Mouse (Mus musculus) kidney, adult 18-20 months (tissue): ENCODE measurements at regions not wholly inside any gene's neighbourhood (a gene's known extent, or its start where the extent isn't known, plus 50 kb on each side); places are given as distances from the start of the nearest gene placed in this dataset.

Source experiments
- DNase-seq: peaks from one replicate; pipeline ENCODE4 v3.0.0; 2021

- no peak for DNase-seq
These were observed 53.9 kb upstream of the Cdkn3 start for GRCm38 (mm10) chr14:46706462-46706861.

GRCm38 (mm10) chr14:46704316-46704751, 56.0 kb upstream of the Cdkn3 start:
- peak; percentile 26 for DNase-seq

- peak; percentile 50 for DNase-seq
These were observed 57.5 kb upstream of the Cdkn3 start for GRCm38 (mm10) chr14:46702669-46703435.

- DNase-seq = peak; percentile 11
These were observed 67.8 kb upstream of the Cdkn3 start for GRCm38 (mm10) chr14:46692571-46692970.

GRCm38 (mm10) chr14:46692067-46692466, 68.3 kb upstream of the Cdkn3 start:
- no peak for DNase-seq

GRCm38 (mm10) chr14:46682728-46683127, 77.6 kb upstream of the Cdkn3 start:
- no peak for DNase-seq

GRCm38 (mm10) chr14:46678935-46679334, 81.4 kb upstream of the Cdkn3 start:
- DNase-seq = no peak

- DNase-seq = no peak
These were observed 88.7 kb upstream of the Cdkn3 start for GRCm38 (mm10) chr14:46671482-46672225.

- DNase-seq = no peak
These were observed 89.3 kb upstream of the Cdkn3 start for GRCm38 (mm10) chr14:46671062-46671461.

GRCm38 (mm10) chr14:46670221-46671046, 89.9 kb upstream of the Cdkn3 start:
- DNase-seq = no peak

- DNase-seq = no peak
These were observed 92.1 kb upstream of the Cdkn3 start for GRCm38 (mm10) chr14:46668275-46668674.

GRCm38 (mm10) chr14:46664305-46664704, 96.0 kb upstream of the Cdkn3 start:
- DNase-seq = no peak

GRCm38 (mm10) chr14:46663529-46663928, 96.8 kb upstream of the Cdkn3 start:
- no peak for DNase-seq

GRCm38 (mm10) chr14:46661792-46662545, 98.4 kb upstream of the Cdkn3 start:
- DNase-seq = no peak

- DNase-seq = no peak
These were observed 99.1 kb upstream of the Cdkn3 start for GRCm38 (mm10) chr14:46661118-46661791.

GRCm38 (mm10) chr14:46659365-46659764, 101.0 kb upstream of the Cdkn3 start:
- DNase-seq = no peak

- no peak for DNase-seq
These were observed 104.1 kb upstream of the Cdkn3 start for GRCm38 (mm10) chr14:46656249-46656648.

GRCm38 (mm10) chr14:46647319-46647974, 112.9 kb upstream of the Cdkn3 start:
- no peak for DNase-seq

GRCm38 (mm10) chr14:46646673-46647318, 113.5 kb upstream of the Cdkn3 start:
- DNase-seq = no peak

- DNase-seq = no peak
These were observed 121.1 kb upstream of the Cdkn3 start for GRCm38 (mm10) chr14:46639116-46639826.
